In genomic region chr13:58443787-58444186, GRCm38 (mm10) we compare ENCODE assay signal across 8 mouse cellular contexts. TPM values are rescaled to one million over a fixed set of nuclear protein-coding genes. Genes with fewer than 3 reads are reported as not detected.
DNase-seq lines count a peak whose midpoint lies in the region; ATAC-seq lines count a peak whose summit lies in the region.

No protein-coding gene starts in this region.

- DNase-seq in heart, adult 8-10 months (ENCODE audit: low spot score): peak; percentile 35
- no peak for DNase-seq in heart, postnatal 4 days
- peak; percentile 64 for DNase-seq in 3T3-L1 (ENCODE audit: low read depth, low spot score)
- peak; percentile 11 for DNase-seq in T-cell, adult 2 months (ENCODE audit: low spot score)
- DNase-seq in frontal cortex, postnatal 10 days (ENCODE audit: low spot score in 2 of 2): no peak
- DNase-seq in layer of hippocampus, adult 11-12 months (ENCODE audit: low spot score): no peak
- no peak for DNase-seq in c-Kit-positive CD71-positive TER-119-positive erythroid progenitor cells, embryonic 14.5 days (ENCODE audit: low spot score)

- ATAC-seq in megakaryocyte, adult 5-6 weeks (ENCODE audit: poor library complexity, severe bottlenecking): peak; percentile 99

RNA-seq across cellular contexts. Expression of gene Hnrnpk, which starts 40.6 kb away (rescaled TPM):
- total RNA-seq in heart, adult 8-10 months (2022): 100 to 1,000 TPM; 405 to 444 (median 422) TPM
- 100 to 1,000 TPM; 898 to 905 TPM for total RNA-seq in heart, postnatal 4 days (2021)
- total RNA-seq in megakaryocyte, adult 5-6 weeks (2015): 665 and 701 TPM in 2 replicates
- 1,381 and 1,571 TPM in 2 replicates for total RNA-seq in megakaryocyte, adult 5-6 weeks (2017)

RNA-seq across cellular contexts. Expression of gene Rmi1, which starts 41.7 kb away (rescaled TPM):
- total RNA-seq in heart, adult 8-10 months (2022): 10 to 100 TPM in 1 of 4 experiments, 1 to 10 TPM in 3; 9.0 to 10.5 (median 9.7) TPM
- 10 to 100 TPM; 12.0 to 14.1 TPM for total RNA-seq in heart, postnatal 4 days (2021)
- total RNA-seq in megakaryocyte, adult 5-6 weeks (2015): 40.6 and 46.0 TPM in 2 replicates
- total RNA-seq in megakaryocyte, adult 5-6 weeks (2017): 23.6 and 25.5 TPM in 2 replicates

RNA-seq across cellular contexts. Expression of gene 2210016F16Rik, which starts 58.8 kb away (rescaled TPM):
- total RNA-seq in heart, adult 8-10 months (2022): 10 to 100 TPM; 16.5 to 18.1 (median 17.0) TPM
- total RNA-seq in heart, postnatal 4 days (2021): 10 to 100 TPM; 18.6 to 18.7 TPM
- total RNA-seq in megakaryocyte, adult 5-6 weeks (2015): 20.8 and 21.8 TPM in 2 replicates
- total RNA-seq in megakaryocyte, adult 5-6 weeks (2017): 12.3 and 12.6 TPM in 2 replicates

Comparison
In these comparisons a context has a peak if more than half of its experiments do, and no peak if none do; other contexts are left out.
1. DNase-seq: peak in heart, adult 8-10 months (single experiment), 3T3-L1 (single experiment) and T-cell, adult 2 months (single experiment); none in heart, postnatal 4 days (single experiment), frontal cortex, postnatal 10 days (0 of 2), layer of hippocampus, adult 11-12 months (single experiment) and c-Kit-positive CD71-positive TER-119-positive erythroid progenitor cells, embryonic 14.5 days (single experiment).